Mouse (Mus musculus) hindbrain, embryonic 15.5 days (tissue): Measurements from ENCODE around the gene Iqgap3. TPM values are rescaled to one million over a fixed set of nuclear protein-coding genes. Genes with fewer than 3 reads are reported as not detected.

ENCODE experiments used
- ATAC-seq: fragments of 200-750 bp; cut with Nextera tagmentation; 2 replicates; pipeline ENCODE4 v1.8.0; 2017; ENCODE audit warnings: low read depth, moderate number of reproducible peaks, moderate TSS enrichment; ENCODE audit not compliant: low FRiP score
- H3K27ac ChIP-seq: fragments of 300-500 bp; sonication (generic); replicated peaks from 2 replicates; pipeline ENCODE4 v1.5.1; 2015; ENCODE audit warnings: mild to moderate bottlenecking, inconsistent platforms
- H3K27me3 ChIP-seq: fragments of 300-500 bp; sonication (generic); 2 replicates; pipeline ENCODE4 v1.6.1; 2015; ENCODE audit warnings: control low read depth, inconsistent platforms
- H3K36me3 ChIP-seq: fragments of 300-500 bp; sonication (generic); 2 replicates; pipeline ENCODE4 v1.6.1; 2015; ENCODE audit warnings: control low read depth, inconsistent platforms
- H3K4me1 ChIP-seq: fragments of 300-500 bp; sonication (generic); replicated peaks from 2 replicates; pipeline ENCODE4 v1.6.1; 2015; ENCODE audit warnings: control low read depth, inconsistent platforms
- H3K4me2 ChIP-seq: fragments of 300-500 bp; sonication (generic); 2 replicates; pipeline ENCODE4 v1.6.1; 2015; ENCODE audit warnings: moderate library complexity, mild to moderate bottlenecking, inconsistent platforms
- H3K4me3 ChIP-seq: fragments of 300-500 bp; sonication (generic); 2 replicates; pipeline ENCODE4 v1.5.1; 2015; ENCODE audit warnings: mild to moderate bottlenecking, inconsistent platforms
- H3K9ac ChIP-seq: fragments of 300-500 bp; sonication (generic); 2 replicates; pipeline ENCODE4 v1.6.1; 2015; ENCODE audit warnings: inconsistent platforms
- H3K9me3 ChIP-seq: fragments of 300-500 bp; sonication (generic); 2 replicates; pipeline ENCODE4 v1.6.1; 2016; ENCODE audit warnings: control low read depth, inconsistent platforms
- WGBS: fragments of 180-500 bp; shearing (Covaris S2); methylation state at CpG from one replicate; pipeline ENCODE4 v1.1.7; 2015; 5-methylcytosine and 5-hydroxymethylcytosine counted together
- polyA plus RNA-seq: library from polyadenylated mRNA; unstranded; fragments of >200 nt; fragmentation: Nextera tagmentation; extraction: Ambion mirVana; gene quantifications from 2 replicates; pipeline ENCODE4 v1.2.1, GENCODE M21; 2015

Iqgap3 gene
- polyA plus RNA-seq, 1 experiment from 2014 or later = 3.4 TPM

GRCm38 (mm10) chr3:88147444-88147843, 65.7 kb downstream of the Iqgap3 start:
- ATAC-seq = no peak
- H3K27ac ChIP-seq = no peak overlapping the region
- peaks cover 90% of the 10 kb centered on the region for H3K4me1 ChIP-seq
- no peaks in the 10 kb centered on the region for H3K36me3 ChIP-seq
- no peak overlapping the region for H3K9ac ChIP-seq
- 78% methylated on average over 2 of the region's 2 CpGs for WGBS
- no peaks in the 10 kb centered on the region for H3K27me3 ChIP-seq
- no peaks in the 10 kb centered on the region for H3K9me3 ChIP-seq
- no peak overlapping the region for H3K4me3 ChIP-seq
- H3K4me2 ChIP-seq = no peak overlapping the region

DNA sequence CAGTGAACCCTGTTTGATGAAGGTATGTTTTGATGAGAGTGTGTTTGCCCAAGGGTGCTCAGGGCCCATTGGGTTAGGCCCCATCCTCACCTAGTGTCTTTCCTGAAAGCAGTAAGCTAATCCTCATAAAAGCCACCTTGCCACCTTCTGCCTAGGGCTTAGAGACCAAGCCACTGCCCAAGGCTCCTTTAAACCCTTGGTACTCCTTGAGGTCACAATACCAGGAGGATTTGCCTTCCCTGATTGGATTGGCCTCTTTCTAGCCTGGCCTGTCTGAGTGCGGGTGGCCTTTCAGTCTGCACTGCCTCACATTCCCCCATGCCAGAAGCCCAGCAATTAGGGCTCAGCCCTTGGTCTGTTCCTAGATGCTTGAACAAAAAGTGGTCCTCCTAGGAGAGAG, 66.1 kb downstream of the Iqgap3 start:
- Histone ChIP-seq H3K27me3 (no peaks in the 10 kb centered on the region), H3K4me2 (no peak overlapping the region), H3K4me1 (peaks cover 95% of the 10 kb centered on the region), H3K36me3 (no peaks in the 10 kb centered on the region), H3K9me3 (no peaks in the 10 kb centered on the region), H3K9ac (no peak overlapping the region), H3K27ac (no peak overlapping the region), H3K4me3 (no peak overlapping the region)
- no peak for ATAC-seq
- WGBS = 92% methylated on average over 1 of the region's 1 CpGs

DNA sequence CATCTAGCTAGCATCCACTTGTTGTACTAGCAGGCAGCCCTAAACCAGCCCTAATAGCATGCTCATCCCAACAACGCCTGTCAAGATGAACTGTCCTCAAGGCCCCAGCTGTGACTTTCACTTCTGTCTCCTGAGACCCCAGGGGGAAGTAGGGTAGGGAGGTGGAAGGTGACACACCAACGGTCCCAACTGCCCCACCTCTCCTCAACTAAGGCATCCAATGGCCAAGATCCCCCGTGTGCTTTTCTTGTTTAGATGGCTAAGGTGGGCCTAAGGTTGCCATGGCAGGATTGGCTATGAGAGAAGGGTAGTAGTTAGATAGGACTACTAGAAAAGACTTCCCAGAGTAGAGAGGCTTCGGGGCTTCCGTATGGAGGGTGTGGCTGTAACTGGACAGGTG, 66.6 kb downstream of the Iqgap3 start:
- 87% methylated on average over 5 of the region's 5 CpGs for whole genome bisulfite sequencing
- Histone ChIP-seq H3K9me3 (no peaks in the 10 kb centered on the region), H3K36me3 (no peaks in the 10 kb centered on the region), H3K9ac (no peak overlapping the region), H3K4me3 (no peak overlapping the region), H3K4me2 (no peak overlapping the region), H3K27me3 (no peaks in the 10 kb centered on the region), H3K27ac (no peak overlapping the region), H3K4me1 (peaks cover 95% of the 10 kb centered on the region)
- no peak for ATAC-seq

DNA sequence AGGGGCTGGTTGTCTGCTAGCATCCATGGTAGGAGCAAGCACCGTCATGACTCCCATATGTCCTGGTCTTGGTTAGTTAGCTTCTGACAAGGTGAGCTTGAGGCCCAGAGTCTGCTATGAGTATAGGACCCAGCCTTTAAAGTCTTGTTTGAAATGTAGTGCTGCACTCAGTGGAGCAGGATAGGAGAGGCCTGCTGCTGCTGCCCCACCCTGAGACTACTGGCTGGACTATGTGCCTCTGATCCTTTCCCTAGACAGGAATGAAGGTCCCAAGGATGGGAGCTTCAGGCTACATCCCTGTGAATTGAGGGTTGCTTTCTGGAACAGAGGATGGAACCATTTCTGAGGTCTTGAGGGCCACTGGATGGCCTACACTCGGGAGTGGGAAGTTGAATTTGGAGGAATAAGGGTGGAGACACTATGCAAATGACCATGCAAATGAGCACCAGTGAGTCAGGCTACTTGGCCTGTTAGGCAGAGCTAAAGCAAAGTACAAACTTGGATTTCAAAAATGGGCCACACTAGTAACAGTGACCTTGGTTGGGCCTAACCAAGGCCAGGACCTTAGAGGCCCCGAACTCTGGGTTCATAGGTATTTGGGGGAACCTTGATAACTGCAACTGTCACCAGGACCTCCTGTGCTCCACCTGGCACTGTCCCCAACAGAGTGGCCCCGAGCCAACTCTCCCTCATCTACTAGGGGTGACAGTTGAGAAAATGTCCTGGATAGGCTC, 67.2 kb downstream of the Iqgap3 start:
- H3K9me3 ChIP-seq = no peaks in the 10 kb centered on the region
- H3K4me3 ChIP-seq = no peak overlapping the region
- peak overlapping the region; percentile 84 for H3K27ac ChIP-seq
- no peak overlapping the region for H3K9ac ChIP-seq
- whole genome bisulfite sequencing = 62% methylated on average over 4 of the region's 4 CpGs
- H3K27me3 ChIP-seq = no peaks in the 10 kb centered on the region
- H3K4me1 ChIP-seq = peaks cover 89% of the 10 kb centered on the region
- no peak for ATAC-seq
- no peaks in the 10 kb centered on the region for H3K36me3 ChIP-seq
- H3K4me2 ChIP-seq = no peak overlapping the region

DNA sequence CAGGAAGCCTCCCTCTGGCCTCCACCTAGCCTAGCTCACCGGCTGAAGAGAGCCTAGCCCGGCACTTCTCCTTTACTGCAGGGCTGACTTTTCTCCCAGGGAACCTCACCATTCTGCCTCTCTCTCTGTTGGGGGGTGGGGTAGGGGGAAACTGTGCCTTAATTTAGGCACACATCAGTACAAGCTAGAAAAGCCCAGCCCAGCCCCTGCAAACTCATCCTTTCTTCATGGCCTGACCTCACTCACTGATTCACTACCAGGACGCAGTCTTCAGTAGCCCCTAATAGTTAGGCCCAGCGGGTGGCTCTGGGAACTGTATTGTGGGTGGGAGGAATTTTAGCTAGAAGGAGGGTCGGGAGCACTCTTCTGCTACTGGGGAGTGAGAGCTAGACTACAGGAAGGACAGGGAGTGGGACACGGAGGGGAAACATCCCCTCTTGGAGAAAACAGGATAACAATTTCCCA, 67.8 kb downstream of the Iqgap3 start:
- Histone ChIP-seq H3K9ac (no peak overlapping the region), H3K27ac (peak overlapping the region; percentile 84), H3K9me3 (no peaks in the 10 kb centered on the region), H3K36me3 (no peaks in the 10 kb centered on the region), H3K4me1 (peaks cover 83% of the 10 kb centered on the region), H3K27me3 (no peaks in the 10 kb centered on the region), H3K4me3 (no peak overlapping the region), H3K4me2 (0 out of 2 replicates have a peak overlapping the region, but pooled peaks have one; percentile 42)
- ATAC-seq = no peak
- 13% methylated on average over 6 of the region's 6 CpGs for WGBS

DNA sequence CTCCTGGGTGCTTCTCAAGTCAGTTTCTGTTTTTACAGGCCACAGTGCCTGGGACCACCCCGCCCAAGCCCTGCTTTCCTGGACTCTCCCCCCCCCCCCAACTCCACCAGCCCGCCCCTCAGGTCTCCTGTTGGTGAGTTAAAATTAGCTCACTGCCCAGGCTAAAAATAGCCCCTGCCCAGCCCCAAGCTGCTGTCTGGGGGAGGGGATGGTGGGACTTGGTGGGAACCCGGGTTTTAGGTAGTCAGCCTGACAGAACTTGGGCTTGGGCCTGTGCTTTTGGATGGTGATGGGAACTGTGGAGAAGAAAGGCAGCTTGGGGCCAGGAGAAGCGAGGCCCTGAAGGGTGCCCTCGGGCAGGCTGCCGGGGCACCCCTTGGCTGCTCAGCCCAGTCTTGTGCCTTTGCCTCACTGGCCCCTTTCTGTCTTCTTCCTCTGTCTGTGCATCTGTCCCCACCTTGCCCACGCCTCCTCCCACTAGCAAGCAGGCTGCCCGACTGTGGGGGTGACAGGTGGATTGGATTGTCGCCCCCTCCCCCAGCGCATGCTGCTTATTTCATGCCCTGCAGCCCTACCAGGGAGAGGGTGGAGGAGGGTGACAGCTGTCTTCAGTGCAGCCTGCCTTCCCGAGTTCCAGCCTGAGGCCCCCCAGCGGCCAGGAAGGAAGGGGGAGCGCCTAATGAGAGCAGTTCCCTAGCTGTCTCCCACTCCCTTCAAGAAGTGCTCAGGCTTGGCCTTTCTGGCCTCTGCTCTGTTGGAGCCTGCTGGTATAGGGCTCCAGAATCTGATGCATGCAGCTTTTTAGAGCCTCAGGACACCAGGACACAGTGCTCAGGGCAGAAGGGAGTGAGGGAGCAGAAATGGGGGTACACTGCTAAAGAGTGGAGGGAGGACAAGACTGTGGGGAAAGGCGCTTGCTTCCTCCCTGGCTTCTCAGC, 68.6 kb downstream of the Iqgap3 start:
- Histone ChIP-seq H3K9ac (peak overlapping the region; percentile 15; the same call in 1 of the 2 replicates), H3K27ac (peak overlapping the region; percentile 84), H3K27me3 (no peaks in the 10 kb centered on the region), H3K36me3 (no peaks in the 10 kb centered on the region), H3K9me3 (no peaks in the 10 kb centered on the region), H3K4me3 (no peak overlapping the region), H3K4me1 (peaks cover 76% of the 10 kb centered on the region), H3K4me2 (peak overlapping the region; percentile 42)
- ATAC-seq = peak; percentile 29; the same call in 1 of the 2 replicates
- WGBS = 12% methylated on average over 14 of the region's 14 CpGs

DNA sequence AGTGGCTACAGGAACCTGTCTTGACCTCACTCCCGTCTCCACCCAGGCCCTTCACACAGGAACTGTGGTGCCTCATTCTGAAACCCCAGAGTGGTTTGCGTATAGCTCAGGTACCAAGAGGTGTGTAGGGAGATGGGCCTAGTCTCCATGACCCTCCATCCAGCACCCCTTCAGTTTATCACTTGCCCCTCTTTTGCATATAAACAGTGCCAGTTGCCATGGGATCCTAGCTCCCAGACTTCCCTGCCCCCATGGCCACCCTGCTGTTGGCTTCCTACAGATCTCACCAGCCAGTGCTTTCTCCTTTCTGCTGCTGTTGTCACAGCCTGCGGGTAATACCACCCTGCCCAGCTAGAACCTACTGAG, 69.2 kb downstream of the Iqgap3 start:
- 49% methylated on average over 3 of the region's 3 CpGs for WGBS
- Histone ChIP-seq H3K36me3 (peaks cover under 1% of the 10 kb centered on the region; the same call in 1 of the 2 replicates), H3K27me3 (no peaks in the 10 kb centered on the region), H3K9ac (no peak overlapping the region), H3K4me2 (0 out of 2 replicates have a peak overlapping the region, but pooled peaks have one; percentile 38), H3K9me3 (no peaks in the 10 kb centered on the region), H3K4me1 (peaks cover 69% of the 10 kb centered on the region), H3K4me3 (no peak overlapping the region), H3K27ac (peak overlapping the region; percentile 84)
- no peak for ATAC-seq

DNA sequence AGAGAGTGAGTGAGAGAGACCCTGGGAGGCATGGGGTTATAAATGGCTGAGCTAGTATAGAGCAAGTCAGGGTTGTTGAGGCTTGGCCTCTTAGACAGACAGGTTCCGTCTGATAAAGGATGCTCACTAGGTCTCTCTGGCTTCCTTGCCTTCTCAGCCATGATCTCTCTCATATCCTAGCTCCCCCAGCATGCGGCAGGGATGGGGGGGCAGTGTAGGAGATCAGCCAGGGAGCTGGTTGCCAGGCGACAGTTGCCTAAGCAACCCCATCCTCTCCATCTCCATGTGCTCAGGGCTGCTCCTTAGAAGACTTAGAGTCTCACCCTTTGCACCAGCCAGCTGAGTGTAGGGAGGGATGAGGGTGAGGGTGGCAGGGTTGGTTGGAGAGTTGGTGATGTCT, 70.3 kb downstream of the Iqgap3 start:
- peak; percentile 89 for ATAC-seq
- H3K9me3 ChIP-seq = no peaks in the 10 kb centered on the region
- no peaks in the 10 kb centered on the region for H3K27me3 ChIP-seq
- H3K36me3 ChIP-seq = peaks cover 11% of the 10 kb centered on the region
- no peak overlapping the region for H3K9ac ChIP-seq
- H3K4me3 ChIP-seq = no peak overlapping the region
- H3K27ac ChIP-seq = peak overlapping the region; percentile 84
- H3K4me2 ChIP-seq = peak overlapping the region; percentile 38
- WGBS = 15% methylated on average over 3 of the region's 3 CpGs
- H3K4me1 ChIP-seq = peaks cover 58% of the 10 kb centered on the region

DNA sequence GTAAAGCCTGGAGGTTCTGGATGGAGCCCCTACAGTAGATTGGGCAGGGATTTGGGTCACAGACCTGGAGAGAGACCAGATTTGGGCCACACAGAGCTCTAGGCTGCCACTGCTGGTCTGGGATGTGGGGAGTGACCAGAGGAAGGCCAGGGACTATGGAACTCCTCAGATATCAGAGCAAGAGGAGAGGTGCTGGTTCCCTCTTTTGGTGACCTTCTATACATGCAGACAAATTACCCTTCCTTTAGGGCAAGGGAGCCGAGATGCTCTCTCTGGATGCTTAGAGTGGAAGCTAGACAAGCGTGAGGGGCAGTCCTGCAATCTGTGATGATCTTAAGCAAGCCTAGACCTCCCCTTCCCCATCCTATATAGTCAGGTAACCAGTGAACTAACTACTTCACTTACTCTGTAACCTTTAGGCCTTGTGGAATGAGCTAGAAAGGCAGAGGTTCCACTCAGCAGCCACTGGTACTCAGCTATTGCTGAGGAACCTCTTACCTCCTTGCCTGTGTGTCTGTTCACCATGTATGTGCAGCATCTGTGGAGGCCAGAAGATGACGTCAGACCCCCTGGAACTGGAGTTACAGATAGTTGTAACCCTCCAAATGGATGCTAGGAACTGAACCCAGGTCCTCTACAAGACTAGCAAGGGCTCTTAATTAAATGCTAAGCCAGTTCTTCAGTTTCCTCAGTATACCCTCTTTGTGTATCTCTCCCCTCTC, 71.7 kb downstream of the Iqgap3 start:
- H3K27me3 ChIP-seq = no peaks in the 10 kb centered on the region
- no peak overlapping the region for H3K4me2 ChIP-seq
- H3K9me3 ChIP-seq = no peaks in the 10 kb centered on the region
- 92% methylated on average over 3 of the region's 3 CpGs for WGBS
- ATAC-seq = no peak
- H3K36me3 ChIP-seq = peaks cover 11% of the 10 kb centered on the region
- H3K9ac ChIP-seq = no peak overlapping the region
- H3K4me1 ChIP-seq = peaks cover 55% of the 10 kb centered on the region
- no peak overlapping the region for H3K4me3 ChIP-seq
- peak overlapping the region; percentile 84 for H3K27ac ChIP-seq

- H3K27me3 ChIP-seq = no peaks in the 10 kb centered on the region
- 82% methylated on average over 2 of the region's 2 CpGs for WGBS
- H3K9ac ChIP-seq = no peak overlapping the region
- H3K36me3 ChIP-seq = peaks cover 13% of the 10 kb centered on the region
- H3K9me3 ChIP-seq = no peaks in the 10 kb centered on the region
- no peak overlapping the region for H3K4me3 ChIP-seq
- H3K4me2 ChIP-seq = no peak overlapping the region
- no peak overlapping the region for H3K27ac ChIP-seq
- peaks cover 47% of the 10 kb centered on the region for H3K4me1 ChIP-seq
- ATAC-seq = no peak
Observed at GRCm38 (mm10) chr3:88154236-88154635, 72.5 kb downstream of the Iqgap3 start.

DNA sequence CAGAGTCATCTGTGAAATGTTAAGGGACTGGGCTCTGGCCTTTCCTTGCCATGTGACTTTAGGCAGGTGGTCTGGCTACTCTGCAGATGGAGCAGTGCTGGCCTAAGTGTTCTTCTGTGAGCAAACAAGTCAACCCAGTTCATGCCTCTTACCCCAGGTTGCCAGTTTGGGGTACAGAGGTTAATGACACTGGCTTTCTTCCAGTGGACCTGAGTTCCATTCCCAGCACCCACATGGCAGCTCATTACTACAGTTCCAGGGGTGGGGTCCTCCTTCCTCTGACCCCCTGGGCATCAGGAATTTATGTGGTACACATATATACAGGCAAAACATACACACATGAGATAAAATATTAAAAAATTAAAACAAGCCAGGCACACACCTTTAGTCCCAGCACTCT, 75.0 kb downstream of the Iqgap3 start:
- no peak overlapping the region for H3K9ac ChIP-seq
- no peak overlapping the region for H3K27ac ChIP-seq
- ATAC-seq = no peak
- H3K4me1 ChIP-seq = peaks cover 21% of the 10 kb centered on the region
- no peaks in the 10 kb centered on the region for H3K27me3 ChIP-seq
- H3K4me2 ChIP-seq = no peak overlapping the region
- H3K36me3 ChIP-seq = peaks cover 35% of the 10 kb centered on the region
- no peaks in the 10 kb centered on the region for H3K9me3 ChIP-seq
- H3K4me3 ChIP-seq = no peak overlapping the region
